In genomic region chr9:106076234-106076633, GRCm38 (mm10) we compare ENCODE assay signal across 19 mouse cellular contexts. TPM values are rescaled to one million over a fixed set of nuclear protein-coding genes. Genes with fewer than 3 reads are reported as not detected.
DNase-seq lines count a peak whose midpoint lies in the region; ATAC-seq lines count a peak whose summit lies in the region.
"Had no signal": no experiment of that assay in that cellular context is flagged by ENCODE, and none has a peak within 500 bp of the region (broad histone marks: within the 10 kb centered on the region; RNA-seq: fewer than 3 reads in every experiment).

No protein-coding gene starts in this region.

- H3K27ac ChIP-seq in kidney, embryonic 15.5 days = no peak overlapping the region
- H3K27ac ChIP-seq: embryonic facial prominence, embryonic 13.5 days; heart, embryonic 10.5 days; hindbrain, embryonic 12.5 days; limb, embryonic 13.5 days; liver, embryonic 14.5 days; midbrain, embryonic 13.5 days; neural tube, embryonic 15.5 days had no signal

- H3K4me2 ChIP-seq in kidney, embryonic 15.5 days = no peak overlapping the region
- H3K4me2 ChIP-seq: embryonic facial prominence, embryonic 13.5 days; hindbrain, embryonic 12.5 days; limb, embryonic 13.5 days; midbrain, embryonic 13.5 days; neural tube, embryonic 15.5 days had no signal

- H3K27me3 ChIP-seq in kidney, embryonic 15.5 days = no peaks in the 10 kb centered on the region
- H3K27me3 ChIP-seq: embryonic facial prominence, embryonic 13.5 days; hindbrain, embryonic 12.5 days; midbrain, embryonic 13.5 days; neural tube, embryonic 15.5 days had no signal

- no peak for DNase-seq in frontal cortex, postnatal 25 days (ENCODE audit: low spot score in 2 of 2)
- DNase-seq in right cerebral cortex, adult 2 months (ENCODE audit: low spot score in 2 of 2) = peak; percentile 42 to 46
- no peak for DNase-seq in right cerebral cortex, postnatal 4 days
- DNase-seq in cerebellum, postnatal 36 days = peak; percentile 69 to 76
- no peak for DNase-seq in kidney, postnatal 4 days
- no peak for DNase-seq in spleen, postnatal 4 days (ENCODE audit: low spot score in 2 of 2)
- DNase-seq: gastrocnemius, postnatal 25 days; heart, postnatal 10 days; thymus, postnatal 4 days had no signal

- no peaks in the 10 kb centered on the region for H3K36me3 ChIP-seq in kidney, embryonic 15.5 days
- H3K36me3 ChIP-seq: embryonic facial prominence, embryonic 13.5 days; heart, embryonic 10.5 days; hindbrain, embryonic 12.5 days; limb, embryonic 13.5 days; midbrain, embryonic 13.5 days; neural tube, embryonic 15.5 days had no signal

- H3K4me1 ChIP-seq in kidney, embryonic 15.5 days = no peaks in the 10 kb centered on the region; the same call in 1 of the 2 replicates
- H3K4me1 ChIP-seq: embryonic facial prominence, embryonic 13.5 days; heart, embryonic 10.5 days; hindbrain, embryonic 12.5 days; limb, embryonic 13.5 days; neural tube, embryonic 15.5 days had no signal

- no peak overlapping the region for H3K4me3 ChIP-seq in kidney, embryonic 15.5 days (replicated peaks)
- H3K4me3 ChIP-seq: embryonic facial prominence, embryonic 13.5 days; heart, embryonic 10.5 days; hindbrain, embryonic 12.5 days; limb, embryonic 13.5 days; midbrain, embryonic 13.5 days; neural tube, embryonic 15.5 days had no signal

- H3K9me3 ChIP-seq in kidney, embryonic 15.5 days (replicated peaks) = no peaks in the 10 kb centered on the region
- H3K9me3 ChIP-seq: embryonic facial prominence, embryonic 13.5 days; heart, embryonic 10.5 days; hindbrain, embryonic 12.5 days; limb, embryonic 13.5 days; midbrain, embryonic 13.5 days; neural tube, embryonic 15.5 days had no signal

- WGBS in kidney, embryonic 15.5 days = 75% methylated on average over 5 of the region's 5 CpGs

- H3K9ac ChIP-seq in kidney, embryonic 15.5 days = no peak overlapping the region
- H3K9ac ChIP-seq: embryonic facial prominence, embryonic 13.5 days; hindbrain, embryonic 12.5 days; limb, embryonic 13.5 days; liver, embryonic 14.5 days; midbrain, embryonic 13.5 days; neural tube, embryonic 15.5 days had no signal

- peak; percentile 69; the same call in 1 of the 2 replicates for ATAC-seq in frontal cortex, adult (ENCODE audit: low TSS enrichment)
- no peak for ATAC-seq in kidney, embryonic 15.5 days (replicated peaks; ENCODE audit: low FRiP score)
- ATAC-seq: forebrain, embryonic 16.5 days; midbrain, embryonic 13.5 days had no signal

RNA-seq across cellular contexts. Expression of gene Col6a4, which starts 20.3 kb away (rescaled TPM):
- polyA plus RNA-seq in kidney, embryonic 15.5 days (2015; fragmentation: Nextera tagmentation; extraction: Ambion mirVana) = 0.55 and 0.64 TPM in 2 replicates

Comparison
In these comparisons a context has a peak if more than half of its experiments do, and no peak if none do; other contexts are left out.
1. DNase-seq: peak in right cerebral cortex, adult 2 months (2 of 2) and cerebellum, postnatal 36 days (2 of 2); none in frontal cortex, postnatal 25 days (0 of 2), right cerebral cortex, postnatal 4 days (single experiment), kidney, postnatal 4 days (0 of 2) and spleen, postnatal 4 days (0 of 2).